In genomic region chr2:91947397-91948150, GRCm38 (mm10) we compare ENCODE assay signal across 8 mouse cellular contexts. TPM values are rescaled to one million over a fixed set of nuclear protein-coding genes. Genes with fewer than 3 reads are reported as not detected.
DNase-seq lines count a peak whose midpoint lies in the region; ATAC-seq lines count a peak whose summit lies in the region.

No protein-coding gene starts in this region.

- peak; percentile 36; the same call in 1 of the 2 replicates for ATAC-seq in neural tube, embryonic 11.5 days (ENCODE audit: insufficient read depth, low FRiP score, low TSS enrichment)
- peak; percentile 30; the same call in 1 of the 2 replicates for ATAC-seq in limb, embryonic 13.5 days (ENCODE audit: low FRiP score, low read depth)

- H3K4me3 ChIP-seq in neural tube, embryonic 11.5 days (ENCODE audit: low read depth, low read length): no peak overlapping the region
- H3K4me3 ChIP-seq in limb, embryonic 13.5 days: no peak overlapping the region

- peaks cover 28% of the 10 kb centered on the region for H3K4me1 ChIP-seq in neural tube, embryonic 11.5 days (ENCODE audit: control insufficient read depth, insufficient read depth, low read length)
- H3K4me1 ChIP-seq in limb, embryonic 13.5 days: peaks cover 58% of the 10 kb centered on the region

- WGBS in neural tube, embryonic 11.5 days: 56% methylated on average over 11 of the region's 11 CpGs
- 59% methylated on average over 11 of the region's 11 CpGs for WGBS in limb, embryonic 13.5 days

- H3K27ac ChIP-seq in neural tube, embryonic 11.5 days (ENCODE audit: low read depth, low read length): peak overlapping the region; percentile 11; the same call in 1 of the 2 replicates
- H3K27ac ChIP-seq in limb, embryonic 13.5 days: peak overlapping the region; percentile 52; the same call in 1 of the 2 replicates

- H3K9me3 ChIP-seq in neural tube, embryonic 11.5 days (ENCODE audit: control insufficient read depth, low read length): no peaks in the 10 kb centered on the region
- H3K9me3 ChIP-seq in limb, embryonic 13.5 days: no peaks in the 10 kb centered on the region

- H3K9ac ChIP-seq in neural tube, embryonic 11.5 days (ENCODE audit: low read length): peak overlapping the region; percentile 14; the same call in 1 of the 2 replicates
- 0 out of 2 replicates have a peak overlapping the region, but pooled peaks have one; percentile 39 for H3K9ac ChIP-seq in limb, embryonic 13.5 days

- H3K4me2 ChIP-seq in neural tube, embryonic 11.5 days (ENCODE audit: low read depth): no peak overlapping the region
- H3K4me2 ChIP-seq in limb, embryonic 13.5 days (replicated peaks): no peak overlapping the region

- no peaks in the 10 kb centered on the region for H3K27me3 ChIP-seq in neural tube, embryonic 11.5 days (ENCODE audit: control insufficient read depth, insufficient read depth, low read length)
- H3K27me3 ChIP-seq in limb, embryonic 13.5 days: no peaks in the 10 kb centered on the region

- no peak for DNase-seq in neural tube, embryonic 11.5 days (ENCODE audit: low spot score)
- no peak for DNase-seq in neural tube, embryonic 10.5 days (ENCODE audit: extremely low spot score, low spot score)
- peak; percentile 66 for DNase-seq in c-Kit-positive CD71-positive TER-119-positive erythroid progenitor cells, embryonic 14.5 days (ENCODE audit: low spot score)
- peak; percentile 68 for DNase-seq in gastrocnemius, postnatal 25 days
- DNase-seq in monocyte, adult 2 months (ENCODE audit: low read depth in 1 of 2, low spot score in 2 of 2): peak; percentile 67 to 74
- no peak for DNase-seq in layer of hippocampus, adult 18-20 months (ENCODE audit: low spot score in 2 of 2)
- no peak for DNase-seq in right cerebral cortex, postnatal 14 days

- no peaks in the 10 kb centered on the region for H3K36me3 ChIP-seq in neural tube, embryonic 11.5 days (ENCODE audit: control insufficient read depth, insufficient read depth, low read length)
- peaks cover 3% of the 10 kb centered on the region; the same call in 1 of the 2 replicates for H3K36me3 ChIP-seq in limb, embryonic 13.5 days

RNA-seq across cellular contexts. Expression of gene Gm9821, which starts 2.1 kb away (rescaled TPM):
- polyA plus RNA-seq in neural tube, embryonic 11.5 days (2014; fragmentation: Nextera tagmentation; extraction: Ambion mirVana): 0.37 and 0.58 TPM in 2 replicates
- not detected for total RNA-seq in gastrocnemius, postnatal 25 days (2021)
- polyA plus RNA-seq in limb, embryonic 13.5 days (2015; fragmentation: Nextera tagmentation; extraction: Ambion mirVana): 0.27 and 0.61 TPM in 2 replicates
- total RNA-seq in layer of hippocampus, adult 18-20 months (2021): not detected

RNA-seq across cellular contexts. Expression of gene Mdk, which starts 15.5 kb away (rescaled TPM):
- polyA plus RNA-seq in neural tube, embryonic 11.5 days (2014; fragmentation: Nextera tagmentation; extraction: Ambion mirVana): 1,127 and 1,214 TPM in 2 replicates
- total RNA-seq in gastrocnemius, postnatal 25 days (2021): 1 to 10 TPM; 3.3 to 3.4 TPM
- 1,939 and 1,982 TPM in 2 replicates for polyA plus RNA-seq in limb, embryonic 13.5 days (2015; fragmentation: Nextera tagmentation; extraction: Ambion mirVana)
- 10 to 100 TPM; 23.9 to 25.5 TPM for total RNA-seq in layer of hippocampus, adult 18-20 months (2021)

RNA-seq across cellular contexts. Expression of gene Chrm4, which starts 20.5 kb away (rescaled TPM):
- 0.45 and 0.53 TPM in 2 replicates for polyA plus RNA-seq in neural tube, embryonic 11.5 days (2014; fragmentation: Nextera tagmentation; extraction: Ambion mirVana)
- total RNA-seq in gastrocnemius, postnatal 25 days (2021): not detected
- 0.38 and 0.78 TPM in 2 replicates for polyA plus RNA-seq in limb, embryonic 13.5 days (2015; fragmentation: Nextera tagmentation; extraction: Ambion mirVana)
- total RNA-seq in layer of hippocampus, adult 18-20 months (2021): 10 to 100 TPM; 32.0 to 32.6 TPM

RNA-seq across cellular contexts. Expression of gene Dgkz, which starts 28.1 kb away (rescaled TPM):
- 34.6 and 37.7 TPM in 2 replicates for polyA plus RNA-seq in neural tube, embryonic 11.5 days (2014; fragmentation: Nextera tagmentation; extraction: Ambion mirVana)
- 10 to 100 TPM; 32.3 to 34.8 TPM for total RNA-seq in gastrocnemius, postnatal 25 days (2021)
- polyA plus RNA-seq in limb, embryonic 13.5 days (2015; fragmentation: Nextera tagmentation; extraction: Ambion mirVana): 33.0 and 34.0 TPM in 2 replicates
- 100 to 1,000 TPM; 499 to 596 TPM for total RNA-seq in layer of hippocampus, adult 18-20 months (2021)

Comparison
In these comparisons a context has a peak if more than half of its experiments do, and no peak if none do; other contexts are left out.
1. DNase-seq: peak in c-Kit-positive CD71-positive TER-119-positive erythroid progenitor cells, embryonic 14.5 days (single experiment), gastrocnemius, postnatal 25 days (single experiment) and monocyte, adult 2 months (2 of 2); none in neural tube, embryonic 11.5 days (single experiment), neural tube, embryonic 10.5 days (single experiment), layer of hippocampus, adult 18-20 months (0 of 2) and right cerebral cortex, postnatal 14 days (single experiment).
2. RNA of gene Mdk, which starts 15.5 kb away (total RNA-seq): 23.9 to 25.5 TPM in layer of hippocampus, adult 18-20 months; 3.3 to 3.4 TPM in gastrocnemius, postnatal 25 days; every median in the first group is over 4 times any median in the second.
3. RNA of gene Chrm4, which starts 20.5 kb away (total RNA-seq): 32.0 to 32.6 TPM in layer of hippocampus, adult 18-20 months; not detected in gastrocnemius, postnatal 25 days; every median in the first group is over 10 times any median in the second.